Mouse (Mus musculus) stomach, embryonic 14.5 days (tissue): ENCODE measurements around the gene Tmc5. TPM values are rescaled to one million over a fixed set of nuclear protein-coding genes. Genes with fewer than 3 reads are reported as not detected.

ENCODE experiments used
- ATAC-seq: fragments of 200-750 bp; cut with Nextera tagmentation; 2 replicates; pipeline ENCODE4 v1.8.0; 2017; ENCODE audit warnings: low read depth, moderate TSS enrichment; ENCODE audit not compliant: insufficient number of reproducible peaks, insufficient read depth, low FRiP score
- H3K27ac ChIP-seq: fragments of 300-500 bp; sonication (generic); 2 replicates; pipeline ENCODE4 v1.5.1; 2014; ENCODE audit warnings: mild to moderate bottlenecking, low read length, moderate library complexity, mixed read lengths
- H3K27me3 ChIP-seq: fragments of 300-500 bp; sonication (generic); 2 replicates; pipeline ENCODE4 v1.6.1; 2014; ENCODE audit warnings: low read length, control low read depth, mixed read lengths; ENCODE audit not compliant: control insufficient read depth, insufficient read depth
- H3K36me3 ChIP-seq: fragments of 300-500 bp; sonication (generic); 2 replicates; pipeline ENCODE4 v1.6.1; 2014; ENCODE audit warnings: mild to moderate bottlenecking, control low read depth, low read length, moderate library complexity, mixed read lengths; ENCODE audit not compliant: control insufficient read depth, insufficient read depth
- H3K4me1 ChIP-seq: fragments of 300-500 bp; sonication (generic); 2 replicates; pipeline ENCODE4 v1.6.1; 2014; ENCODE audit warnings: low read length, control low read depth, mixed read lengths; ENCODE audit not compliant: control insufficient read depth, insufficient read depth
- H3K4me2 ChIP-seq: fragments of 300-500 bp; sonication (generic); replicated peaks from 2 replicates; pipeline ENCODE4 v1.6.1; 2014; ENCODE audit warnings: low read depth, low read length, control low read depth
- H3K4me3 ChIP-seq: fragments of 300-500 bp; sonication (generic); 2 replicates; pipeline ENCODE4 v1.5.1; 2014; ENCODE audit warnings: low read depth, low read length, control low read depth
- H3K9ac ChIP-seq: fragments of 300-500 bp; sonication (generic); replicated peaks from 2 replicates; pipeline ENCODE4 v1.6.1; 2014; ENCODE audit warnings: low read depth, mild to moderate bottlenecking, control low read depth, low read length, moderate library complexity, mixed read lengths
- H3K9me3 ChIP-seq: fragments of 300-500 bp; sonication (generic); 2 replicates; pipeline ENCODE4 v1.6.1; 2016; ENCODE audit warnings: low read depth, low read length, control low read depth; ENCODE audit not compliant: control insufficient read depth
- WGBS: fragments of 180-500 bp; shearing (Covaris S2); extraction: QIAGEN DNeasy Blood & Tissue Kit; methylation state at CpG from one replicate; pipeline ENCODE4 v1.1.7; 2014; 5-methylcytosine and 5-hydroxymethylcytosine counted together
- polyA plus RNA-seq: library from polyadenylated mRNA; unstranded; fragments of >200 nt; fragmentation: Nextera tagmentation; extraction: Ambion mirVana; gene quantifications from 2 replicates; pipeline ENCODE4 v1.2.1, GENCODE M21; 2014

Gene Tmc5
- polyA plus RNA-seq, 1 experiment from 2014 or later: 0.51 TPM

- H3K36me3 ChIP-seq: no peaks in the 10 kb centered on the region
- H3K27ac ChIP-seq: no peak overlapping the region
- H3K9ac ChIP-seq: no peak overlapping the region
- no peak overlapping the region for H3K4me2 ChIP-seq
- no peaks in the 10 kb centered on the region for H3K27me3 ChIP-seq
- no peaks in the 10 kb centered on the region for H3K4me1 ChIP-seq
- ATAC-seq: no peak
- H3K9me3 ChIP-seq: no peaks in the 10 kb centered on the region
- 89% methylated on average over 1 of the region's 1 CpGs for WGBS
- no peak overlapping the region for H3K4me3 ChIP-seq
Observed at GRCm38 (mm10) chr7:118646237-118646636, 49.1 kb downstream of the Tmc5 start.

- H3K36me3 ChIP-seq: no peaks in the 10 kb centered on the region
- no peaks in the 10 kb centered on the region for H3K27me3 ChIP-seq
- H3K4me3 ChIP-seq: no peak overlapping the region
- WGBS: 82% methylated on average over 7 of the region's 7 CpGs
- no peaks in the 10 kb centered on the region for H3K4me1 ChIP-seq
- no peaks in the 10 kb centered on the region for H3K9me3 ChIP-seq
- no peak for ATAC-seq
- no peak overlapping the region for H3K27ac ChIP-seq
- H3K4me2 ChIP-seq: no peak overlapping the region
- H3K9ac ChIP-seq: no peak overlapping the region
Observed at GRCm38 (mm10) chr7:118649328-118649727, 52.2 kb downstream of the Tmc5 start.

DNA sequence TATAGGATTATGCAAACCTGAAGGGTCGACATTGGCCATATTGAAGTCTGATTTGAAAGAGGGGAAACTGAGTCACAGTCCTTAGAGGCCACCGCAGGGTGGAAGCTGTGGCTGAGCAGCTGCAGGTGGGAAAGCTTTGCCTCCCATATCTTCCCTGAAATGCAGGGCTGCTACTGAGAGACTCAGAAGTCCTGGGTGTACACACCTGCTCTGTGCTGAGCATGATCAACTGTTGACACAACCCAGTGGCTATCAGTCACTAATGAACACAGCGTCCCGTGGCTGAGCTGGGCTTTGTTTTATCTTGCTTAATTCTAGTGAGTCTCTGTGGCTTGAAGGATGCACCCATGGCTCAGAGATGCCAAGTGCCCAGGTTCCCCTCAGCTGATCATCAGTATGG is 53.0 kb downstream of the Tmc5 start:
- WGBS: 60% methylated on average over 4 of the region's 4 CpGs
- Histone ChIP-seq H3K4me2 (no peak overlapping the region), H3K9me3 (no peaks in the 10 kb centered on the region), H3K36me3 (no peaks in the 10 kb centered on the region), H3K4me1 (no peaks in the 10 kb centered on the region), H3K9ac (no peak overlapping the region), H3K27ac (no peak overlapping the region), H3K4me3 (no peak overlapping the region), H3K27me3 (no peaks in the 10 kb centered on the region)
- ATAC-seq: 0 out of 2 replicates have a peak, but pooled peaks have one; percentile 18

DNA sequence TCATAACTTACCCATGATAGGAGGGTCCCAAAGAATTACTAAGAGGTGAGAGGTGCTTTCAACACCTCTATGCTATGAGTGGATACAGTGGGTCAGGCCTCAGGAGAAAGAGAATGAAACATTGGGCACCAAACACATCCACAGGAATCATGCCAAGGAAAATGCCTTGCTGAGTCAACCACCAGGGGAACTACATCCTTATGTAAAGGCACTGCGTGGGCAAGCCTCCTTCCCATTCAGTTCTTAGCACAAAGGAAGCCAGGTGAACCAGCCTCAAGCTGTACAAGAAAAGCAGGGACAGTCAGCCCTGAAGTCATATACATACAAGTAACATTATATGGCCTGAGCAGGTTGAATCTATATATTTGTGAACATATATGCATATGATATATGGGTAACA is 53.8 kb downstream of the Tmc5 start:
- no peaks in the 10 kb centered on the region for H3K27me3 ChIP-seq
- H3K4me2 ChIP-seq: no peak overlapping the region
- no peaks in the 10 kb centered on the region for H3K36me3 ChIP-seq
- ATAC-seq: no peak
- H3K27ac ChIP-seq: no peak overlapping the region
- no peak overlapping the region for H3K4me3 ChIP-seq
- WGBS: 77% methylated on average over 1 of the region's 1 CpGs
- H3K4me1 ChIP-seq: no peaks in the 10 kb centered on the region
- no peak overlapping the region for H3K9ac ChIP-seq
- no peaks in the 10 kb centered on the region for H3K9me3 ChIP-seq

GRCm38 (mm10) chr7:118652572-118653295 is 55.6 kb downstream of the Tmc5 start:
- H3K9ac ChIP-seq: no peak overlapping the region
- no peak overlapping the region for H3K4me2 ChIP-seq
- ATAC-seq: no peak
- H3K4me3 ChIP-seq: no peak overlapping the region
- H3K36me3 ChIP-seq: no peaks in the 10 kb centered on the region
- H3K27ac ChIP-seq: no peak overlapping the region
- H3K27me3 ChIP-seq: no peaks in the 10 kb centered on the region
- no peaks in the 10 kb centered on the region for H3K4me1 ChIP-seq
- H3K9me3 ChIP-seq: no peaks in the 10 kb centered on the region
- 85% methylated on average over 6 of the region's 6 CpGs for WGBS

- no peak for ATAC-seq
- no peak overlapping the region for H3K4me2 ChIP-seq
- no peak overlapping the region for H3K27ac ChIP-seq
- 43% methylated on average over 6 of the region's 6 CpGs for WGBS
- no peaks in the 10 kb centered on the region for H3K36me3 ChIP-seq
- H3K27me3 ChIP-seq: no peaks in the 10 kb centered on the region
- no peak overlapping the region for H3K9ac ChIP-seq
- H3K4me3 ChIP-seq: no peak overlapping the region
- H3K4me1 ChIP-seq: no peaks in the 10 kb centered on the region
- no peaks in the 10 kb centered on the region for H3K9me3 ChIP-seq
Observed at GRCm38 (mm10) chr7:118656730-118657129, 59.6 kb downstream of the Tmc5 start.

GRCm38 (mm10) chr7:118667773-118668172 is 70.7 kb downstream of the Tmc5 start:
- no peak for ATAC-seq
- no peak overlapping the region for H3K4me2 ChIP-seq
- H3K9ac ChIP-seq: no peak overlapping the region
- H3K27ac ChIP-seq: no peak overlapping the region
- WGBS: 98% methylated on average over 2 of the region's 2 CpGs
- no peak overlapping the region for H3K4me3 ChIP-seq
- H3K9me3 ChIP-seq: no peaks in the 10 kb centered on the region
- no peaks in the 10 kb centered on the region for H3K36me3 ChIP-seq
- no peaks in the 10 kb centered on the region for H3K27me3 ChIP-seq
- H3K4me1 ChIP-seq: no peaks in the 10 kb centered on the region

- 73% methylated on average over 4 of the region's 4 CpGs for WGBS
- Histone ChIP-seq H3K36me3 (no peaks in the 10 kb centered on the region), H3K27me3 (no peaks in the 10 kb centered on the region), H3K4me2 (no peak overlapping the region), H3K9ac (no peak overlapping the region), H3K4me3 (no peak overlapping the region), H3K9me3 (no peaks in the 10 kb centered on the region), H3K27ac (no peak overlapping the region), H3K4me1 (no peaks in the 10 kb centered on the region)
- ATAC-seq: no peak
Observed at GRCm38 (mm10) chr7:118670142-118670541, 73.0 kb downstream of the Tmc5 start.

GRCm38 (mm10) chr7:118676826-118677225 is 79.7 kb downstream of the Tmc5 start:
- Histone ChIP-seq H3K9ac (no peak overlapping the region), H3K4me1 (no peaks in the 10 kb centered on the region), H3K36me3 (no peaks in the 10 kb centered on the region), H3K27ac (no peak overlapping the region), H3K4me2 (no peak overlapping the region), H3K4me3 (no peak overlapping the region), H3K9me3 (no peaks in the 10 kb centered on the region), H3K27me3 (no peaks in the 10 kb centered on the region)
- no peak for ATAC-seq
- 84% methylated on average over 4 of the region's 4 CpGs for WGBS
